Mouse (Mus musculus) lung, embryonic 14.5 days (tissue): ENCODE measurements around the gene Olfr229. TPM values are rescaled to one million over a fixed set of nuclear protein-coding genes. Genes with fewer than 3 reads are reported as not detected.
"Not testable (repeated sequence)": the region's sequence is repeated elsewhere in the genome, so short reads cannot be mapped to it uniquely, and the experiment has no call there.

Experiments used
- ATAC-seq: fragments of 200-750 bp; cut with Nextera tagmentation; 2 replicates; pipeline ENCODE4 v1.8.0; 2017; ENCODE audit warnings: mild to moderate bottlenecking, moderate TSS enrichment, moderate library complexity; ENCODE audit not compliant: insufficient read depth
- DNase-seq: peaks from one replicate; pipeline ENCODE4 v3.0.0-alpha.2; 2015
- H3K27ac ChIP-seq: fragments of 300-500 bp; sonication (generic); 2 replicates; pipeline ENCODE4 v1.5.1; 2014; ENCODE audit warnings: low read depth, mild to moderate bottlenecking, moderate library complexity
- H3K27me3 ChIP-seq: fragments of 300-500 bp; sonication (generic); 2 replicates; pipeline ENCODE4 v1.6.1; 2014; ENCODE audit warnings: low read length, control low read depth; ENCODE audit not compliant: insufficient read depth
- H3K36me3 ChIP-seq: fragments of 300-500 bp; sonication (generic); 2 replicates; pipeline ENCODE4 v1.6.1; 2014; ENCODE audit warnings: control low read depth; ENCODE audit not compliant: insufficient read depth
- H3K4me1 ChIP-seq: fragments of 300-500 bp; sonication (generic); 2 replicates; pipeline ENCODE4 v1.6.1; 2014; ENCODE audit warnings: antibody characterized with exemption, control low read depth; ENCODE audit not compliant: insufficient read depth
- H3K4me2 ChIP-seq: fragments of 300-500 bp; sonication (generic); 2 replicates; pipeline ENCODE4 v1.6.1; 2014; ENCODE audit warnings: mild to moderate bottlenecking
- H3K4me3 ChIP-seq: fragments of 300-500 bp; sonication (generic); 2 replicates; pipeline ENCODE4 v1.5.1; 2014; ENCODE audit warnings: low read depth, low read length
- H3K9ac ChIP-seq: fragments of 300-500 bp; sonication (generic); 2 replicates; pipeline ENCODE4 v1.6.1; 2014
- H3K9me3 ChIP-seq: fragments of 300-500 bp; sonication (generic); 2 replicates; pipeline ENCODE4 v1.6.1; 2016; ENCODE audit warnings: low read depth, low read length, control low read depth
- CTCF ChIP-seq: IDR thresholded peaks from 2 replicates; pipeline ENCODE4 v1.5.1; 2016; ENCODE audit warnings: antibody characterized with exemption, low read depth
- whole genome bisulfite sequencing: fragments of 180-500 bp; shearing (Covaris S2); extraction: QIAGEN DNeasy Blood & Tissue Kit; methylation state at CpG from one replicate; pipeline ENCODE4 v1.1.7; 2014; 5-methylcytosine and 5-hydroxymethylcytosine counted together
- polyA plus RNA-seq: library from polyadenylated mRNA; unstranded; fragments of >200 nt; fragmentation: Nextera tagmentation; extraction: Ambion mirVana; gene quantifications from 2 replicates; pipeline ENCODE4 v1.2.1, GENCODE M21; 2014

Gene Olfr229
- polyA plus RNA-seq = not detected in 2 replicates

DNA sequence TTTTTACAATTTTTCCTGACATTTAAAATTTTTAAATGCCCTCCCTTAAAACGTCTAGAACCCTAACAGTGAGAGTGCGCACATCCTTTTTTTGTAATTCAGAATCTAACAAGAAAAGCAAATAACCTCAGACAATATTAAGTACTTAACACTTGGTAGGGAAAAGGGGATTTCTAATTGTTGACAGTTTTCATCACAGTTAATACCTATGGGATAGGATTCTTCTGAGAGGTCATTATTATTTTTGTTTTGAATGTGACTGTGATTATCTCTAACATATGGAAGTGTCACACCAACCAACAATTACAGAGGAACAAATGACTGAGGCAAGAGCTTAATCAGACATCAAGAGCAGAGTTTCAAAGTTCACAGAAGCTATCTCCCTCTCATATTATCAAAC is at the start of gene Olfr229:
Olfr229 (plus strand) TSS at position 301 of the 400 bp plus-strand sequence.
- H3K27me3 ChIP-seq = no peaks in the 10 kb centered on the region
- DNase-seq = no peak
- TF ChIP-seq CTCF = no peak

DNA sequence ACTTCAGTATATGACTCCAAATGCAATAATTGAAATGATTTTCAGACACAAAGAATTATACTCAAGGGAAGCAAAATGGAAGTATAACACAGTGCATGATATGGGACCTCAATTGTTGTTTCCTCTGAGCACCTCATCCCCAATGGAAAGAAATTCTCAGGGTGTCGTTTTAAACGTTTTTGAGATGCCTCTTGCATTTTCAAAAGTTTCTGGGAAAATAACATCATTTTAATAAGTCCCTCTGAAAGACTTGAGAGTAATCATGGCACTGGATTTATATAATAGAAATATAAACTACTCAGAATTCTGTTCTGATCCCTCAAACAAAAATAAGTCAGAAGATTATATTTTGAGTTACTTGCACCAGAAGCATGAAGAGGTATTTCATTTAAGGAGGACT is 41.0 kb upstream of the Olfr229 start, which contains the start of gene Olfr972:
Olfr972 (plus strand) TSS at position 301 of the 400 bp plus-strand sequence.
- Histone ChIP-seq H3K27ac (no peak within 1 kb of the TSS), H3K4me2 (no peak within 1 kb of the TSS), H3K4me3 (no peak within 1 kb of the TSS), H3K36me3 (no peaks in the 10 kb centered on the region), H3K9me3 (no peaks in the 10 kb centered on the region), H3K27me3 (no peaks in the 10 kb centered on the region), H3K9ac (no peak within 1 kb of the TSS), H3K4me1 (no peaks in the 10 kb centered on the region)
- no peak for DNase-seq
- WGBS = 59% methylated on average over 2 of the region's 2 CpGs
- no peak for ATAC-seq
- TF ChIP-seq CTCF = no peak

More for the DNA sequence above, at the start of gene Olfr229:
- no peak within 1 kb of the TSS for H3K4me3 ChIP-seq
- no peaks in the 10 kb centered on the region for H3K9me3 ChIP-seq
- WGBS = 61% methylated on average over 2 of the region's 2 CpGs
- no peak for ATAC-seq
- no peak within 1 kb of the TSS for H3K4me2 ChIP-seq
- H3K4me1 ChIP-seq = no peaks in the 10 kb centered on the region
- no peaks in the 10 kb centered on the region for H3K36me3 ChIP-seq
- no peak within 1 kb of the TSS for H3K9ac ChIP-seq
- H3K27ac ChIP-seq = no peak within 1 kb of the TSS

DNA sequence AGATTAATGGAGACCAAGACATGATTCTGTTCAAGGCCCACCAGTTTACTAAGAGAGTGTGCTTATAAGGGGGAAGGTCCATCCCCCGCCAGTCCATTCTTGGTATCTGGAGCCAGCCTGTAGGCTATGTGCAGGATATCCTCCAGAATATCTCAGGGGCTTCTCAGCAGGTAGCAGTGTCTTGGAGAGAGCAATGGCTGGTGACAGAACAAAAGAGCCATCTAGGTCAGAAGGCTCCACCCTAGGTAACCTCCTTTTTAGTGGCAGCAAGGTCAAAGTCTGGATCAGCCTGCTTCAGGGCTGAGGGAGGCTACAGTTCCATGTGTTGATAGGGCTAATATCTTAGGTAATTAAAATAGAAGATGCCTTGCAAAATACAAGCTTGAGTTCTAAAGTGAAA is 35.1 kb upstream of the Olfr229 start:
- H3K9ac ChIP-seq, H3K9me3 ChIP-seq, H3K4me2 ChIP-seq, ATAC-seq, H3K4me1 ChIP-seq, H3K27me3 ChIP-seq, DNase-seq, H3K4me3 ChIP-seq, H3K27ac ChIP-seq, H3K36me3 ChIP-seq: not testable (repeated sequence)
- WGBS = 93% methylated on average over 1 of the region's 1 CpGs

DNA sequence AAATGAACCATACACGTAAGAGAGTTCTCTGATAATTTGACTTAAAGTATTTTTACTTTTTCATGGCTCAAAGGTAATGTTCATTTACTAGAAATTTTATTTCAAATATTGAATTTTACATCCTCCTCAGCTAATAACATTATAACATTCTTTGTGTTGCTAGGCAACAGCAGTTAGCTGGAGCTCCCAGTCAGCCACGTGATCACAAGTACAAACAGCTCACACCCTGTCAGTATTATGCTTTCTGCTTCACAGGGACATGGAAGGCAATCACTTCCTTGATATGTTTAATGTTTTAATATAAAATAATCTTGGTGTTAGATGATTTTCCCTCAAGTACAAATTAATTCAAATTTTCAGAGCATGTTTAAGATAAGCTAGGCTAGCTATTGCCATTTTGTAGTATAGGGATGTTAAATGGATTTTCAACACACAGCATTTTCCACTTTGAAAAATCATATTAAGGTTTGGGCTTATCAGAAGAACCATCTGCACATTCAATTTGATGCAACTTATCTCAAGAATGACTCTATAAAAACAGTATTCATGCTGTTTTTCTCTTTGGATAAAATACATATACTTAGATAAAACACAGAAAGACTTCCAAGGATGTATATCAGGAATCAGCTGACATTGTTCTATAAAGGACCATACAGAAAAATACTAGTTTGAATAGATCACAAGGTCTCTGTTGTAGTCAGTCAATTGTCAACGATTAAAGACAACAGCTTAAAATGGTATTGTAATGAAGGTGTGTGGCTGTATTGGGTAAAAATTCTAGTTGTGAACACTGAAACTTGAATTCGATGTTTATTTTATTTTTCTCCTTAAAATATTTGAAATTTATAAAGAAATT is 29.4 kb upstream of the Olfr229 start:
- not testable (repeated sequence) for H3K4me3 ChIP-seq, H3K36me3 ChIP-seq, DNase-seq, ATAC-seq, H3K4me1 ChIP-seq, H3K27me3 ChIP-seq, H3K9ac ChIP-seq, H3K9me3 ChIP-seq, H3K4me2 ChIP-seq, H3K27ac ChIP-seq
- no CpG with 5 or more reads among the region's 4 CpGs for WGBS

DNA sequence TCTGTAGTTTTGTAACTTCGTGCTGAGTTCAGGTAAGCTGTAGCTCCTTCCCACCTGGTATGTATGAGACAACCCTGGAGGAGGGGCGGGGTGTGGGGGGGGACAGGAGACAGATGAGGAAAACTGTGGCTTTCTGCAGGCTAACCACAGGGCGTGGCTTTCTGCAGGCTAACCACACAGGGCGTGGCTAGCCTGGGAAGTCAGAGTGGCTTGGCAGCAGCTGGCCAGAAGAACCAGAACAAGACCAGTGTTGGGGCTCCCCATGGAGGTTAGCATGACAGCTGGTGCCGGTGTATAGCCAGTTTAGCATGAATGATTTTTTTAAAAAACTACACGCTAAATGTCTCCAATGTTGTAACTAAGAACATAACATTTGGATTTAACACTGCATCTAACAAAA is 2.0 kb upstream of the Olfr229 start:
- Histone ChIP-seq H3K27me3 (no peaks in the 10 kb centered on the region), H3K9me3 (no peaks in the 10 kb centered on the region), H3K4me3 (no peak overlapping the region), H3K9ac (no peak overlapping the region), H3K36me3 (no peaks in the 10 kb centered on the region), H3K4me2 (no peak overlapping the region), H3K4me1 (no peaks in the 10 kb centered on the region), H3K27ac (no peak overlapping the region)
- DNase-seq (no peak), ATAC-seq (no peak)
- no peak for TF ChIP-seq CTCF
- WGBS = 71% methylated on average over 6 of the region's 6 CpGs

DNA sequence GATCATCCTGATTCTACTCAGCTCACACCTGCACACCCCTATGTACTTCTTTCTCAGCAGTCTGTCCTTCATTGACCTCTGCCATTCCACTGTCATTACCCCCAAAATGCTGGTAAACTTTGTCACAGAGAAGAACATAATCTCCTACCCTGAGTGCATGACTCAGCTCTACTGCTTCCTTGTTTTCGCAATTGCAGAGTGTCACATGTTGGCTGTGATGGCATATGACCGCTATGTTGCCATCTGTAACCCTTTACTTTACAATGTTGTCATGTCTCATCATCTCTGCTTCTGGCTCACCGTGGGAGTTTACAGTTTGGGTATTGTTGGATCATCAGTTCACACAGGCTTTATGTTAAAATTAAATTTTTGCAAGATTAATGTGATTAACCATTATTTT is 2.8 kb downstream of the Olfr229 start:
- H3K27ac ChIP-seq = no peak overlapping the region
- WGBS = 77% methylated on average over 3 of the region's 3 CpGs
- H3K27me3 ChIP-seq = no peaks in the 10 kb centered on the region
- ATAC-seq (no peak), DNase-seq (no peak)
- no peak overlapping the region for H3K4me3 ChIP-seq
- H3K4me2 ChIP-seq = no peak overlapping the region
- no peaks in the 10 kb centered on the region for H3K9me3 ChIP-seq
- no peaks in the 10 kb centered on the region for H3K36me3 ChIP-seq
- no peaks in the 10 kb centered on the region for H3K4me1 ChIP-seq
- no peak overlapping the region for H3K9ac ChIP-seq
- TF ChIP-seq CTCF = no peak

DNA sequence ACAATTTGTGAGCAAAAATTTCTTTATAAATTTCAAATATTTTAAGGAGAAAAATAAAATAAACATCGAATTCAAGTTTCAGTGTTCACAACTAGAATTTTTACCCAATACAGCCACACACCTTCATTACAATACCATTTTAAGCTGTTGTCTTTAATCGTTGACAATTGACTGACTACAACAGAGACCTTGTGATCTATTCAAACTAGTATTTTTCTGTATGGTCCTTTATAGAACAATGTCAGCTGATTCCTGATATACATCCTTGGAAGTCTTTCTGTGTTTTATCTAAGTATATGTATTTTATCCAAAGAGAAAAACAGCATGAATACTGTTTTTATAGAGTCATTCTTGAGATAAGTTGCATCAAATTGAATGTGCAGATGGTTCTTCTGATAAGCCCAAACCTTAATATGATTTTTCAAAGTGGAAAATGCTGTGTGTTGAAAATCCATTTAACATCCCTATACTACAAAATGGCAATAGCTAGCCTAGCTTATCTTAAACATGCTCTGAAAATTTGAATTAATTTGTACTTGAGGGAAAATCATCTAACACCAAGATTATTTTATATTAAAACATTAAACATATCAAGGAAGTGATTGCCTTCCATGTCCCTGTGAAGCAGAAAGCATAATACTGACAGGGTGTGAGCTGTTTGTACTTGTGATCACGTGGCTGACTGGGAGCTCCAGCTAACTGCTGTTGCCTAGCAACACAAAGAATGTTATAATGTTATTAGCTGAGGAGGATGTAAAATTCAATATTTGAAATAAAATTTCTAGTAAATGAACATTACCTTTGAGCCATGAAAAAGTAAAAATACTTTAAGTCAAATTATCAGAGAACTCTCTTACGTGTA is 21.1 kb downstream of the Olfr229 start:
- not testable (repeated sequence) for DNase-seq, H3K9ac ChIP-seq, H3K4me2 ChIP-seq, H3K36me3 ChIP-seq, H3K27me3 ChIP-seq, H3K27ac ChIP-seq, H3K4me1 ChIP-seq, H3K4me3 ChIP-seq, ATAC-seq, H3K9me3 ChIP-seq
- no CpG with 5 or more reads among the region's 4 CpGs for WGBS

DNA sequence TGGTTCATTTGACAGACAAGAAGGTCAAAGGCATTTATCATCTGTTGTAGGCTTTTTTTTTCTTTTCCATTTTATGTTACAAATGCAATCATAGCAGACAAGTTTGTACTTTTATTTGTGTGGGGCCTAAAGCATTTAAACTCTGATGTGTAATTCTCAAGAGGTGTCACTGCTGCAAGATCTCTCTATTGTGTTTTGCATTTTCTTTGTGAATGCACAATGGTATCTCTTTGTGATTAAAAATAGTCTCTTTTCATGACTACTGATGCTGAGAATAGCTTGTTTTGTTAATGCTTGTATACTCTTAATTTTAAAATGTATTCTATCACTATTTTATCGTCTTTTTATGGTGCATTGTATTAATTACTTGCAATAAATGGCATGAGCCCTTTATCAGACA is 21.7 kb downstream of the Olfr229 start:
- H3K9ac ChIP-seq, DNase-seq, H3K27ac ChIP-seq, H3K4me1 ChIP-seq, H3K9me3 ChIP-seq, H3K27me3 ChIP-seq, ATAC-seq, H3K4me3 ChIP-seq, H3K4me2 ChIP-seq, H3K36me3 ChIP-seq: not testable (repeated sequence)
- 58% methylated on average over 1 of the region's 1 CpGs for WGBS
